Mouse (Mus musculus): ENCODE results near the gene Fxn.
"Not testable (repeated sequence)": the region's sequence is repeated elsewhere in the genome, so short reads cannot be mapped to it uniquely, and the experiment has no call there.

Fxn gene

GRCm38 (mm10) chr19:24241799-24242546, 38.4 kb downstream of the Fxn start:
- in situ Hi-C loops (cut with MboI, MseI), result no loop called here

DNA sequence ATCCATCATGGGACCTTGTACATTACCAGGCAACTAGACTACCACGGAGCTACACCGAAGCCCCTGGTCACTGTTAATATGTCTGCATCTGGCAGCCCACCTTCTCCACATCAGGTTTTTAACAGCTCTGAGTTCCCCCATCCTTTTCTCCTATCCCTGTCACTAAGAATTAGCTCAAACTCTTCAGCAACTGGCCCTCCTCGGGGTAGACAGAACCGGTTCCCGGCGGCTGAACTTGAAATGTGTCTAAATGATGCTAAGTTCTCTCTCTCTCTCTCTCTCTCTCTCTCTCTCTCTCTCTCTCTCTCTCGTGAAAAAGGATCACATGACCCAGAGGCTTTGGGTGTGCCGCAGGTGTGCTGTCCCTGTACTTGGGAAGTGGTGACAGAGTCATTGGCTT, 39.1 kb downstream of the Fxn start:
- in situ Hi-C loops (cut with MboI, MseI), result no loop called here

GRCm38 (mm10) chr19:24238011-24238410, 42.4 kb downstream of the Fxn start:
- in situ Hi-C loops (cut with MboI, MseI), result no loop called here

- in situ Hi-C loops (cut with MboI, MseI), result not testable (repeated sequence)
Observed at GRCm38 (mm10) chr19:24232356-24232755, 48.0 kb downstream of the Fxn start.

DNA sequence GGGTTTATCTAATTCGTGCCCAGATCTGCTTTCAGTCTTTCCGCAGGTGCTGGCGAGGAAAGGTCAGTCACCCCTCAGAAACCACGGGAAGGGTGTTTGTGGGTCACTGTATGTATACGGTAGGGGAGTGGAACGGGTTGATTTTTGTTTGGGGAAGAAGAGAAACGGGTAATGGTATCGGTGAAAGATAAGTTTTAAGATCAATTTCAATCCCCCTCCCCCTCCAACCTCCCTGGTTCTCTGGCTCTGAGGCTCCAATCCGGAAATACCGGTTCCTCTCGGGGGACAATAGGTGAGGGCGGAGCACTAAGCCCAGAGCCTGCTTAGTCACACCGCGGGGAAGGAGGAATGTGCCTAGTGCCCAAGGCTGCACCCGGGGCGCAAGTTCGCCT, 55.1 kb downstream of the Fxn start:
- in situ Hi-C loops (cut with MboI, MseI), result no loop called here

GRCm38 (mm10) chr19:24224500-24225304, 55.7 kb downstream of the Fxn start, which contains the start of gene Tjp2:
Gene Tjp2 (minus strand): TSS chr19:24225030.
- in situ Hi-C loops (cut with MboI, MseI), result no loop called here

GRCm38 (mm10) chr19:24223851-24224251, 56.6 kb downstream of the Fxn start:
- in situ Hi-C loops (cut with MboI, MseI), result no loop called here

DNA sequence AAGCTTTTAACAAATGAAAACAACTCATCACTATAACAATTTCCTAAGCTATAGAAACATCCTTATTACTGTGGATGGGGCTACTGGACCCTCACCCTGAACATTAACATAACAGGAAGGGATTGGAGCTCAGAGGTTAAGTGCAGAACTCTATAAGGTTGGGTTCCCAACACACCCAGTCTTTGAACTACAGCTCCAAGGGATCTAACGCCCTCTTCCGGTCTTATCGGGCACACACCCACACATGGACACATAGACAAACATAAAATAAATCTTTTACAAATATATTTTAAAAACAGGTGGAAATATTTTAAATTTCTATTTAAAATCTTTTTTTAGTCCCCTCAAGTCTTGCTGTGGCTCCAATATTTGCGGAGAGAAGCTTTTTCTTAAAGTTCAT, 59.0 kb downstream of the Fxn start:
- in situ Hi-C loops (cut with MboI, MseI), result no loop called here

DNA sequence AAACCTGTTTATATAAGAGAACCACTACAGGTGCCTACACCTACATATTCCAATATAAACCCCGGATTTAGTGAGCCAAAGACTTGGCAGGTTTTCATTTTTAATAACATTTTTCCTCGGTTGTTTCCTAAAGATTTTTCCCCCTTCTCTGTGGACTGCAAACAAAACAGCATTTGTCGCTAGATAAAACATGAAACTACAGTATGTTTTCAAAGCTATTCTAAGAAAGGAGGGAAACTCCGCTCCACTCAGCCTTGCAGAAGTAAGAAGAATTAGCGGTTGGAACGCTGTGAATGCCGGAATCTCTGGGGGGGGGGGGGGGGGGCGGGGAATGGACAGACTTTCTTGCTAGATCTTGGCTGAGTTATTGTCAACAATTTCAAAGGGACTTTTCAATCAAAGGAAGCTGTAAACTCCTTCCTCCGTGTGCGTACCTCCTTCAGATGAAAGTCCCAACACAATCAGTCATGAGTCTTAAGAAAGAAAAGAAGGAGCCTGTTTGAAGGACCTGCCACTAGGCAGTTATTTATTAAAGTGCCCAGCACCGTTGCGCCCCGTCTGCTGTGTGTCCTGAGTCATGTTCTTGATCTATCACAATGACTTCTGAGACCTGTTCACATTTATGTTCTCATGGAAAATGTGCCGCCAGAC, 59.5 kb downstream of the Fxn start:
- in situ Hi-C loops (cut with MboI, MseI), result no loop called here

DNA sequence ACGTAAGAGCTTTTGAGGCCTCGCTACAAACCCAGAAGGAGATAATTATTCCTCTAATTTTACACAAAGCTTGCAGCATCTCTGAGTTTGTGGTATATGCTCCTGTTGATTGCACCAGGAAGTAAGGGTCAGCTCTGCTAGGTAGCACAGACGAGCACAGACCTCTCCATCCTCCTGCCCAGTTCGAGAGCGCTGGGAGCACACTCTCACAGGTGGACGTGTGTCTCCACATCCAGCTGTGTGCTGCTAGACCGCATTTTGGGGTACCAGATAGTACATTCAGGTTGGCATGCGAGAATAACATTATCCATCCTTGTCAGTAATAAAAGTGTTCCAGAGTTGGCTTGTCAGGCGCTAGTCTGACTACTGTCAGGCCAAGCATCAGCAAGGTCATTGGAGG, 61.4 kb downstream of the Fxn start:
- in situ Hi-C loops (cut with MboI, MseI), result no loop called here

DNA sequence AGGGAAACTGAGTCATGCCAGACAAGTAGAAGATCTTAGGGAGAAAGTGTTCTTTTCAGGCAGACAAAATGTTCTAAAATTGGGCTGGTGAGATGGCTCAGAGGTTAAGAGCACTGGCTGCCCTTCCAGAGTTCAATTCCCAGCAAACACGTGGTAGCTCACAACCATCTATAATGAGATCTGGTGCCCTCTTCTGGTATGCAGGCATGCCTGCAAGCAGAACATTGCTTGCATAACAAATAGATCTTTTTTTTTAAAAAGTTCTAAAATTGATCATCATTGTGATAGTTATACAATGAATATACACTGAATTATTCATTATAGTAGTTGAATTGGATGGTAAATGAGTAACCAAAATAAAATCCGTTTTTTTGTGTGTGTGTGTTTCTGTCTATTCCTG, 62.1 kb downstream of the Fxn start:
- in situ Hi-C loops (cut with MboI, MseI), result no loop called here

- in situ Hi-C loops (cut with MboI, MseI), result no loop called here
Observed at GRCm38 (mm10) chr19:24217851-24218250, 62.6 kb downstream of the Fxn start.

DNA sequence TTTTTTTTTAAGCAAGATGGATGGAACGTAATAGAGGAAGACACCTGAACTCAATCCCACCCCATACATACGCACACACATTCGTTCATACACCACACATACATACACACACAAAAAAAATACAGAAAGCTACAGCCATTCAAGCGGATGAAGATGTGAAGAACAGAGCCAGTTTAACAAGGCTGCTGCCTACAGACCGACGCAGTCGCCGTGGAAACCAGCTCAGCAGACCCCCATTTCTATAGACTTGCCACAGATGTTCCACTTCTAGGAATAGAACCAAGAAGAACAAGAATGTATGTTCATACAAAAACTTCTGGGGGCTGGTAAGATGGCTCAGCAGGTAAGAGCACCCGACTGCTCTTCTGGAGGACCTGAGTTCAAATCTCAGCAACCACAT, 63.6 kb downstream of the Fxn start:
- in situ Hi-C loops (cut with MboI, MseI), result no loop called here

GRCm38 (mm10) chr19:24214939-24215338, 65.5 kb downstream of the Fxn start:
- in situ Hi-C loops (cut with MboI, MseI), result loop anchor here (5.0 kb wide), 1 partner anchor 63 kb away; no protein-coding TSS in a partner anchor

DNA sequence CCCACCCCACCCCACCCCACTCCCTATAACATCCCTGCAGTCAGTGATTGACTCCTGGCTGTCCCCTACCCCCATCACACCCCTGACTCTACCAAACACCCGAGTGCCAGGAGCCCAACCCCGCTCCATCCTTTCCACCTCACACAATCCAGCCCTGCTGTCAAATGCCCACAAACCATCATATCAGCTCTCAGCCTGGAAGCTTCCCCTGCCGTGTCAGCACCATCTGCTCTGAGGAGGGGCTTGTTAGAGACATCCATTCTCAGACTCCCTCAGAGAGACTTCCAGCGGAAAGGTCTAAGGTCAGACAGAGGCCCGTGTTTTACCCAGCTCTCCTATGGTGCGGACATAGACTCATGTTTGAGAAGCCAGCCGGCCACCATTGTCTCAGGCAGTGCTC, 67.1 kb downstream of the Fxn start:
- in situ Hi-C loops (cut with MboI, MseI), result loop anchor here (5.0 kb wide), 1 partner anchor 61 kb away; no protein-coding TSS in a partner anchor

- in situ Hi-C loops (cut with MboI, MseI), result loop anchor here (5.0 kb wide), 1 partner anchor 60 kb away; no protein-coding TSS in a partner anchor
Observed at GRCm38 (mm10) chr19:24212552-24213249, 67.7 kb downstream of the Fxn start.

All from regulatory T cell (primary cell).